Comparison of ENCODE assay signal across 29 mouse cellular contexts in the genomic region with DNA sequence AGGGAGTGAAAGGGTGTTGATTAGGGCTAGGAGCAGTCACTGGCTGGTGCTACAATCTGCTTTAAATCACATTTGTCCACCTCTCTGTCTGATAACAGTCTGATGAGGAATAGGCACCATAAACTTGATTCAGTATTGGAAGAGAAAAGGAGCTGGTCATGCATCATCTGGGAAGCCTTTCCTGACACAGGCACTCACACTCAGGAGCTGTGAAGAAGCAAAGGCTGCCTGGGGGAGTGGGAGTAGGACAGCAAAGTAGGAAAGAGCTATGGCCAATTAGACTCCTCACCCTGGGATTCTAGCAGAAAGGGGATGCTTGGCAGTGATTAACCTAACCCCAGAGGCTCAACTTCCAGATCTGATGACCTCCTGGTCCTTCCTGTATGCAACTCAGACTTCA. TPM values are rescaled to one million over a fixed set of nuclear protein-coding genes. Genes with fewer than 3 reads are reported as not detected.
"Had no signal": no experiment of that assay in that cellular context is flagged by ENCODE, and none has a peak within 500 bp of the region (broad histone marks: within the 10 kb centered on the region; RNA-seq: fewer than 3 reads in every experiment).

No protein-coding gene starts in this region.

- H3K36me3 ChIP-seq: heart, embryonic 13.5 days; heart, embryonic 15.5 days; intestine, embryonic 15.5 days; limb, embryonic 12.5 days; liver, embryonic 13.5 days; liver, embryonic 15.5 days had no signal

- H3K9ac ChIP-seq: heart, embryonic 13.5 days; heart, embryonic 15.5 days; hindbrain, embryonic 12.5 days; hindbrain, embryonic 14.5 days; intestine, embryonic 15.5 days; limb, embryonic 12.5 days; liver, embryonic 13.5 days; liver, embryonic 15.5 days; liver, postnatal 0 days had no signal

- H3K9me3 ChIP-seq: heart, embryonic 13.5 days; heart, embryonic 15.5 days; hindbrain, embryonic 10.5 days; hindbrain, embryonic 12.5 days; intestine, embryonic 15.5 days; limb, embryonic 10.5 days; limb, embryonic 12.5 days; liver, embryonic 13.5 days; liver, embryonic 15.5 days had no signal

- H3K4me2 ChIP-seq: heart, embryonic 11.5 days; heart, embryonic 13.5 days; heart, embryonic 15.5 days; hindbrain, embryonic 12.5 days; hindbrain, embryonic 14.5 days; intestine, embryonic 15.5 days; limb, embryonic 12.5 days; liver, embryonic 11.5 days; liver, embryonic 13.5 days; liver, embryonic 15.5 days had no signal

- H3K27me3 ChIP-seq: heart, embryonic 13.5 days; hindbrain, embryonic 12.5 days; intestine, embryonic 15.5 days; limb, embryonic 12.5 days; liver, embryonic 13.5 days; liver, embryonic 15.5 days had no signal

- ATAC-seq: hindbrain, embryonic 16.5 days; inflammation-experienced regulatory T-cells, adult 6 months; intestine, embryonic 15.5 days; intestine, postnatal 0 days; liver, postnatal 0 days had no signal

- DNase-seq: gastrocnemius, adult 2 months; gastrocnemius, postnatal 10 days; gastrocnemius, postnatal 25 days; heart, adult 2 months; heart, postnatal 14 days; heart, postnatal 36 days; kidney, adult 18-20 months; kidney, adult 8-10 months; kidney, postnatal 14 days; liver; liver, embryonic 13.5 days; liver, postnatal 0 days had no signal

- H3K27ac ChIP-seq: gastrocnemius, adult 2 months; heart, adult 2 months; heart, embryonic 13.5 days; heart, embryonic 15.5 days; hindbrain, embryonic 10.5 days; hindbrain, embryonic 12.5 days; hindbrain, embryonic 14.5 days; intestine, embryonic 15.5 days; layer of hippocampus, adult 2 months; left cerebral cortex, adult 2 months; limb, embryonic 10.5 days; limb, embryonic 12.5 days; liver, embryonic 13.5 days; liver, embryonic 15.5 days had no signal

- H3K4me3 ChIP-seq: gastrocnemius, adult 2 months; heart, adult 2 months; heart, embryonic 13.5 days; heart, embryonic 15.5 days; hindbrain, embryonic 10.5 days; hindbrain, embryonic 12.5 days; intestine, embryonic 15.5 days; layer of hippocampus, adult 2 months; left cerebral cortex, adult 2 months; limb, embryonic 10.5 days; limb, embryonic 12.5 days; liver, embryonic 13.5 days; liver, embryonic 15.5 days had no signal

- H3K4me1 ChIP-seq: heart, embryonic 15.5 days; hindbrain, embryonic 12.5 days; intestine, embryonic 15.5 days; limb, embryonic 12.5 days; liver, embryonic 15.5 days had no signal

RNA-seq across cellular contexts. Expression of gene Nr5a1, which starts 21.4 kb away (rescaled TPM):
- polyA plus RNA-seq: heart, embryonic 11.5 days; heart, embryonic 13.5 days; heart, embryonic 15.5 days; heart, postnatal 0 days; hindbrain, embryonic 16.5 days; inflammation-experienced regulatory T-cells, adult 6 months; limb, embryonic 10.5 days; liver, embryonic 13.5 days; liver, postnatal 0 days had no signal
